Mouse (Mus musculus) cerebellum, adult 2 months (tissue): ENCODE data around the gene Jph4.

Source experiments
- CTCF ChIP-seq: fragments of 200-500 bp; IDR thresholded peaks from 2 replicates; pipeline ENCODE4 v1.5.1; 2011; ENCODE audit warnings: low read depth, mild to moderate bottlenecking, control low read depth, low read length, moderate library complexity, borderline replicate concordance; ENCODE audit not compliant: insufficient read depth
- POLR2A ChIP-seq: fragments of 200-500 bp; IDR thresholded peaks from 2 replicates; pipeline ENCODE4 v1.6.1; 2011; ENCODE audit warnings: low read length, control low read depth, borderline replicate concordance; ENCODE audit not compliant: insufficient read depth

- no peak for TF ChIP-seq CTCF
- TF ChIP-seq POLR2A: no peak
These were observed 57.7 kb downstream of the Jph4 start for GRCm38 (mm10) chr14:55059009-55059408.
